ENCODE assay signal across 23 mouse cellular contexts in the genomic region with DNA sequence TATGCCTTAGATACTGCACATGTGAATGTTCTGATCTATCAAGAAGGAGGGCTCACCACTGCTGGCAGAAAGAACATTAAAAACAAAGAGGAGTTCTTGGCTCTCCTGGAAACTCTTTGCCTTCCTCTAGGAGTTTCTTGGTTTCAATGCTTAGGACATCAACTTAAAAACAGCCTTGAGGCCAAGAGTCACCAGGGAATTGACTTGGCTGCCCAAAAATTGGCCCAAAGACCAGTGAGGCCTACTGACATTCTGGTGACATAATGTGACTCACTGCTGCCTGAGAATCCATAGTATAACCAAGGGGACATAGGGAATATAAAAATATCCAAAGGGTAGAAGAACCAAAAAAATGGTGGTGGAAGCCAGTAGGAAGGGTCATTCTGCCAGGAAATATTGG. TPM values are rescaled to one million over a fixed set of nuclear protein-coding genes. Genes with fewer than 3 reads are reported as not detected.
A peak's percentile ranks its signal among the peaks of the same experiment; 100 is the strongest.
DNase-seq lines count a peak whose midpoint lies in the region; ATAC-seq and TF ChIP-seq lines count a peak whose summit lies in the region.
"Had no signal": no experiment of that assay in that cellular context is flagged by ENCODE, and none has a peak within 500 bp of the region (broad histone marks: within the 10 kb centered on the region; RNA-seq: fewer than 3 reads in every experiment).

No protein-coding gene starts in this region.

- H3K27me3 ChIP-seq in liver, postnatal 0 days (ENCODE audit: insufficient read depth, low read length), result no peaks in the 10 kb centered on the region
- H3K27me3 ChIP-seq: embryonic facial prominence, embryonic 12.5 days; forebrain, embryonic 13.5 days; forebrain, embryonic 15.5 days had no signal

- no peak overlapping the region for H3K4me2 ChIP-seq in liver, postnatal 0 days (ENCODE audit: low read depth, low read length)
- H3K4me2 ChIP-seq: embryonic facial prominence, embryonic 12.5 days; forebrain, embryonic 13.5 days; forebrain, embryonic 15.5 days had no signal

- no peaks in the 10 kb centered on the region for H3K36me3 ChIP-seq in liver, postnatal 0 days (replicated peaks; ENCODE audit: insufficient read depth, low read length)
- H3K36me3 ChIP-seq: embryonic facial prominence, embryonic 10.5 days; embryonic facial prominence, embryonic 12.5 days; forebrain, embryonic 15.5 days had no signal

- DNase-seq in adrenal gland, postnatal 10 days, result peak; percentile 64
- DNase-seq in adrenal gland, adult 18-20 months (ENCODE audit: low spot score in 2 of 2), result no peak
- peak; percentile 1 for DNase-seq in adrenal gland, postnatal 25 days
- DNase-seq in adrenal gland, adult 8-10 months, result no peak
- DNase-seq in 3T3-L1 (ENCODE audit: low read depth, low spot score), result peak; percentile 50
- DNase-seq in liver, postnatal 0 days, result no peak
- DNase-seq: adrenal gland, adult 2 months; cerebellum, adult 11-12 months; cerebellum, adult 2 months; cerebellum, adult 9-10 months; cerebellum, postnatal 10 days; cerebellum, postnatal 25 days; forebrain, postnatal 0 days had no signal

- no peak for TF ChIP-seq CTCF in liver, postnatal 0 days (IDR thresholded peaks at IDR 0.05; ENCODE audit: low read depth)

- no peaks in the 10 kb centered on the region for H3K4me1 ChIP-seq in liver, postnatal 0 days (ENCODE audit: insufficient read depth)
- H3K4me1 ChIP-seq: embryonic facial prominence, embryonic 10.5 days; embryonic facial prominence, embryonic 12.5 days; forebrain, embryonic 13.5 days; forebrain, embryonic 15.5 days had no signal

- no peak overlapping the region for H3K9ac ChIP-seq in liver, postnatal 0 days (replicated peaks)
- H3K9ac ChIP-seq: embryonic facial prominence, embryonic 12.5 days; forebrain, embryonic 13.5 days; forebrain, embryonic 15.5 days; forebrain, postnatal 0 days had no signal

- no peak for ATAC-seq in liver, postnatal 0 days
- ATAC-seq: forebrain, embryonic 13.5 days; forebrain, embryonic 15.5 days; forebrain, postnatal 0 days had no signal

- H3K4me3 ChIP-seq in liver, postnatal 0 days (ENCODE audit: low read depth, low read length), result no peak overlapping the region
- H3K4me3 ChIP-seq: embryonic facial prominence, embryonic 10.5 days; embryonic facial prominence, embryonic 12.5 days; forebrain, embryonic 13.5 days; forebrain, embryonic 15.5 days had no signal

- no peaks in the 10 kb centered on the region for H3K9me3 ChIP-seq in liver, postnatal 0 days (ENCODE audit: low read length)
- H3K9me3 ChIP-seq: embryonic facial prominence, embryonic 10.5 days; embryonic facial prominence, embryonic 12.5 days; forebrain, embryonic 13.5 days; forebrain, embryonic 15.5 days had no signal

- no peak overlapping the region for H3K27ac ChIP-seq in liver, postnatal 0 days (ENCODE audit: low read depth)
- H3K27ac ChIP-seq: embryonic facial prominence, embryonic 10.5 days; embryonic facial prominence, embryonic 12.5 days; forebrain, embryonic 13.5 days; forebrain, embryonic 15.5 days had no signal

- no peak for TF ChIP-seq EP300 in liver, postnatal 0 days (IDR thresholded peaks at IDR 0.05; ENCODE audit: low read depth)

RNA-seq across cellular contexts. Expression of a gene that starts 8.5 kb away (rescaled TPM):
- 1 to 10 TPM; 4.2 to 4.9 TPM for total RNA-seq in adrenal gland, postnatal 10 days (2021)
- 1 to 10 TPM; 1.2 to 2.1 TPM for total RNA-seq in adrenal gland, adult 18-20 months (2021)
- 0.64 TPM in 1 of 2 replicates, not detected in the other for total RNA-seq in adrenal gland, postnatal 25 days (2021)
- total RNA-seq in adrenal gland, adult 8-10 months (2022), result 1 to 10 TPM; 1.2 to 4.0 (median 1.3) TPM
- 34.9 TPM in 2 replicates for polyA plus RNA-seq in liver, postnatal 0 days (2015; fragmentation: Nextera tagmentation; extraction: Ambion mirVana)
- total RNA-seq: ES-E14; forebrain, postnatal 0 days; MEL had no signal
- polyA plus RNA-seq: C2C12; embryonic facial prominence, embryonic 10.5 days; embryonic facial prominence, embryonic 12.5 days; embryonic facial prominence, embryonic 14.5 days; forebrain, embryonic 11.5 days; forebrain, embryonic 13.5 days; forebrain, embryonic 15.5 days; forebrain, postnatal 0 days had no signal

RNA-seq across cellular contexts. Expression of a gene that starts 12.7 kb away (rescaled TPM):
- total RNA-seq in adrenal gland, postnatal 10 days (2021), result not detected
- not detected for total RNA-seq in adrenal gland, adult 18-20 months (2021)
- not detected in 2 replicates for total RNA-seq in adrenal gland, postnatal 25 days (2021)
- not detected for total RNA-seq in adrenal gland, adult 8-10 months (2022)
- polyA plus RNA-seq in liver, postnatal 0 days (2015; fragmentation: Nextera tagmentation; extraction: Ambion mirVana), result not detected in 2 replicates
- total RNA-seq: adrenal gland, adult 2 months; ES-E14; forebrain, postnatal 0 days; MEL had no signal
- polyA plus RNA-seq: adrenal gland, adult 2 months; C2C12; cerebellum, adult 2 months; cortical plate, adult 2 months; embryonic facial prominence, embryonic 10.5 days; embryonic facial prominence, embryonic 12.5 days; embryonic facial prominence, embryonic 14.5 days; forebrain, embryonic 11.5 days; forebrain, embryonic 13.5 days; forebrain, embryonic 15.5 days; forebrain, postnatal 0 days had no signal

Comparison
In these comparisons a context has a peak if more than half of its experiments do, and no peak if none do; other contexts are left out.
1. DNase-seq: peak in adrenal gland, postnatal 10 days (single experiment), adrenal gland, postnatal 25 days (single experiment) and 3T3-L1 (single experiment); none in adrenal gland, adult 18-20 months (0 of 2), adrenal gland, adult 8-10 months (single experiment) and liver, postnatal 0 days (single experiment).